Mouse (Mus musculus) midbrain, embryonic 12.5 days (tissue): ENCODE data around the gene Tank. TPM values are rescaled to one million over a fixed set of nuclear protein-coding genes. Genes with fewer than 3 reads are reported as not detected.

ENCODE experiments used
- ATAC-seq: fragments of 200-750 bp; cut with Nextera tagmentation; 2 replicates; pipeline ENCODE4 v1.8.0; 2017; ENCODE audit warnings: low read depth, moderate TSS enrichment, moderate library complexity; ENCODE audit not compliant: low FRiP score
- H3K27ac ChIP-seq: fragments of 300-500 bp; sonication (generic); replicated peaks from 2 replicates; pipeline ENCODE4 v1.5.1; 2016; ENCODE audit warnings: mild to moderate bottlenecking
- H3K27me3 ChIP-seq: fragments of 300-500 bp; sonication (generic); 2 replicates; pipeline ENCODE4 v1.6.1; 2016; ENCODE audit warnings: mild to moderate bottlenecking
- H3K36me3 ChIP-seq: fragments of 300-500 bp; sonication (generic); 2 replicates; pipeline ENCODE4 v1.6.1; 2016
- H3K4me1 ChIP-seq: fragments of 300-500 bp; sonication (generic); 2 replicates; pipeline ENCODE4 v1.6.1; 2016
- H3K4me2 ChIP-seq: fragments of 300-500 bp; sonication (generic); replicated peaks from 2 replicates; pipeline ENCODE4 v1.6.1; 2016; ENCODE audit warnings: mild to moderate bottlenecking, moderate library complexity
- H3K4me3 ChIP-seq: fragments of 300-500 bp; sonication (generic); 2 replicates; pipeline ENCODE4 v1.5.1; 2016; ENCODE audit warnings: mild to moderate bottlenecking
- H3K9ac ChIP-seq: fragments of 300-500 bp; sonication (generic); replicated peaks from 2 replicates; pipeline ENCODE4 v1.6.1; 2016; ENCODE audit warnings: mild to moderate bottlenecking, moderate library complexity
- H3K9me3 ChIP-seq: fragments of 300-500 bp; sonication (generic); 2 replicates; pipeline ENCODE4 v1.6.1; 2016; ENCODE audit warnings: mild to moderate bottlenecking
- WGBS: fragments of 180-500 bp; shearing (Covaris S2); methylation state at CpG from one replicate; pipeline ENCODE4 v1.1.7; 2016; 5-methylcytosine and 5-hydroxymethylcytosine counted together
- polyA plus RNA-seq: library from polyadenylated mRNA; unstranded; fragments of >200 nt; fragmentation: Nextera tagmentation; extraction: Ambion mirVana; gene quantifications from 2 replicates; pipeline ENCODE4 v1.2.1, GENCODE M21; 2016

The Tank gene
- polyA plus RNA-seq, 1 experiment from 2014 or later = 31.1 TPM

DNA sequence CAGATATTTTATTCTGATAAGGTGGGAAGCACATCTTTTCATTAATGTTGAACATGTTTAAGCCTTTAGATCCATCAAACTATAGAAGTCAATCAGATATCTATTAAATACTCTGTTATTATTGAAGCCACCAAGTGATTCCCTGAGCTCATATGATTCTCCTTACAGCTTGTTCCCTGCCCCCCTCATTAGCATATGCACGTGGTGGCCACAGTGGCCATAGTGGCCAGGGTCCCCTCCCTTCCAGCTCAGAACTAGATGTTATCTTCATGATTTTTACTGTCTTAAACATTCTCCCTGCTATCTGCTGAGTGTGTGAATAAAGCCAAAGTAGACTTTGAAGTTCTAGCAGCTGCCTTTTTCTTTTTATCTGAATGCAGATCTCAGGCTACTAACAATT, 17.3 kb upstream of the Tank start:
- Histone ChIP-seq H3K27ac (no peak overlapping the region), H3K9me3 (no peaks in the 10 kb centered on the region), H3K4me2 (no peak overlapping the region), H3K36me3 (no peaks in the 10 kb centered on the region), H3K27me3 (no peaks in the 10 kb centered on the region), H3K4me3 (no peak overlapping the region), H3K4me1 (peaks cover 9% of the 10 kb centered on the region), H3K9ac (no peak overlapping the region)
- peak; percentile 80 for ATAC-seq
- 9% methylated on average over 1 of the region's 1 CpGs for WGBS

GRCm38 (mm10) chr2:61563202-61563601, 15.2 kb upstream of the Tank start:
- Histone ChIP-seq H3K9ac (no peak overlapping the region), H3K27ac (no peak overlapping the region), H3K4me2 (no peak overlapping the region), H3K9me3 (no peaks in the 10 kb centered on the region), H3K4me1 (peaks cover 9% of the 10 kb centered on the region), H3K36me3 (no peaks in the 10 kb centered on the region), H3K27me3 (no peaks in the 10 kb centered on the region), H3K4me3 (no peak overlapping the region)
- 90% methylated on average over 6 of the region's 6 CpGs for WGBS
- no peak for ATAC-seq

DNA sequence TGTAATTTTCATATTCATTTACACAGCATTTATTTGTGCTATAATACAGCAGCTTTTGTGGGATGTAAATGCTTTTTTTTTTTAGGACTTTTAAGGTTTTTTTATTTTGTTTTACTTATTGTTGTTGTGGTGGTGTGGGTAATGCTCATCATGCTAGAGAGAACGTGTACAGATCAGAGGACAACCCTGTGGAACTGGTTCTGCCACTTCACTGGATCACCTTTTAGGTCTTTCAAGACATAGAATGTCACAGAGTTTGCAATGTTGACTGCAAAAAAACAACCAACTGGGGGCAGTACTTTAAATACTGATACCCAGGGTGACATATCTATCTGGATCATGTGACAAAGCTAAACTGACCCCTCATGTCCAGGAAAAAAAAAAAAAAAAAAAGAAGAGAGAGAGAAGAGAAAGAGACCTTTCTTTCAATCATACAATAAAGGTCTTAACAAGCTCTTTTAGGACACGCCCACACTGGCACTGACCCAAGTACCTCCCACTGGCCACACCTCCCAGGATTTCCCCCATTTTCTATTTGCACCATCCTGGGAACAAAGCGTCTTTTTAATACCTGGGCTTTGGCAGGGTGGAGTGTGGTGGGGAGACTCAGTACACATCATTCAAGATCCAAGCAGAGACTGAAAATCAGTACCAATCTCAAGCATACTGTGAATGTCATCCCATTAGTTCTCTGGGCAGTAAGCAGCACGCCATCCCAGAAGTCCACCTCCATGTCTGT, 11.2 kb upstream of the Tank start:
- H3K27ac ChIP-seq = no peak overlapping the region
- no peak overlapping the region for H3K9ac ChIP-seq
- no peak overlapping the region for H3K4me3 ChIP-seq
- H3K4me2 ChIP-seq = no peak overlapping the region
- no peaks in the 10 kb centered on the region for H3K27me3 ChIP-seq
- H3K4me1 ChIP-seq = no peaks in the 10 kb centered on the region
- 79% methylated on average over 4 of the region's 4 CpGs for WGBS
- ATAC-seq = no peak
- H3K9me3 ChIP-seq = no peaks in the 10 kb centered on the region
- no peaks in the 10 kb centered on the region for H3K36me3 ChIP-seq

DNA sequence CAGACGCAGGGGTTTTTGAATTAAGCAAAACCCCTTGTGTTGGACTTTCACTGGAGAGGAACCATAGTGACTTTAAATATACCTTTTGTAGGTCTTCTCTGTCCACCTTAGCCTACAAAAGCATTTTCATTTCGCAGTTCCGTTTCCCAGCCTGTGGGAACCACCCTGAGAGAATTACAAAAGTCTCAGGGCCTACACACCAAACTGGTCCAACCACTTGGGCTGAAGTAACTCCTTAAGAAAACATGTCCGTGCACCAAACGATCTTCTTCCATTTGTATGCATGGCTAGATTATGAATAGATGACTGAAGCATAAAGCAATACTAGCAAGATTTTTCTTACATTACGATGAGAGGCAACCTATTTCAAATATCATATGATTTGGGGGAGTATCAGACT, 9.2 kb upstream of the Tank start:
- Histone ChIP-seq H3K9ac (no peak overlapping the region), H3K4me2 (no peak overlapping the region), H3K36me3 (no peaks in the 10 kb centered on the region), H3K4me3 (no peak overlapping the region), H3K27me3 (no peaks in the 10 kb centered on the region), H3K4me1 (no peaks in the 10 kb centered on the region), H3K9me3 (no peaks in the 10 kb centered on the region), H3K27ac (no peak overlapping the region)
- ATAC-seq = no peak
- 91% methylated on average over 6 of the region's 6 CpGs for WGBS

- Histone ChIP-seq H3K9me3 (no peaks in the 10 kb centered on the region), H3K27ac (no peak overlapping the region), H3K27me3 (no peaks in the 10 kb centered on the region), H3K4me1 (no peaks in the 10 kb centered on the region), H3K36me3 (no peaks in the 10 kb centered on the region), H3K4me3 (no peak overlapping the region), H3K4me2 (no peak overlapping the region), H3K9ac (no peak overlapping the region)
- 82% methylated on average over 4 of the region's 4 CpGs for WGBS
- no peak for ATAC-seq
Measured at GRCm38 (mm10) chr2:61571343-61571955, 6.9 kb upstream of the Tank start.

DNA sequence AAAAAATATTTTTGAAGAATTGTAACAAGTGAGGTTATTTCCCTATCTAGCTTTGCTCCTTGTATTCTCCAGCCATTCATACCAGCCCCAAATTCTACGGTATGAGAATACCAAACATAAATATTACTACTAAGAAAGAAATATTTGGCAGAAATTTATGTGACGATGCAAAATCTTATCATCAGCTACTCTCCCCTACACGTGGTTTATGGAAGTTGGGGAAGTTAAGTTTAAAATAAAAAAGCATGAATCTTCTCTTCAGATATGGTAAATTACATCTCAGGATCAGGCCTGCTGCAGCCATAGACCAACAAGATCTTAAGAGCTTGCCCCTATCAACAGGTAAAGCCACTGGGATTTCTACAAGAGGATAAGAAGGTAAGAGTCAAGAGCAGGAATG, 1.9 kb upstream of the Tank start:
- no peak overlapping the region for H3K9ac ChIP-seq
- H3K4me1 ChIP-seq = no peaks in the 10 kb centered on the region
- H3K4me2 ChIP-seq = no peak overlapping the region
- H3K4me3 ChIP-seq = no peak overlapping the region
- WGBS = 92% methylated on average over 3 of the region's 3 CpGs
- H3K9me3 ChIP-seq = no peaks in the 10 kb centered on the region
- no peak overlapping the region for H3K27ac ChIP-seq
- no peaks in the 10 kb centered on the region for H3K27me3 ChIP-seq
- H3K36me3 ChIP-seq = no peaks in the 10 kb centered on the region
- no peak for ATAC-seq

GRCm38 (mm10) chr2:61576928-61577695, 1.3 kb upstream of the Tank start:
- 90% methylated on average over 17 of the region's 17 CpGs for WGBS

DNA sequence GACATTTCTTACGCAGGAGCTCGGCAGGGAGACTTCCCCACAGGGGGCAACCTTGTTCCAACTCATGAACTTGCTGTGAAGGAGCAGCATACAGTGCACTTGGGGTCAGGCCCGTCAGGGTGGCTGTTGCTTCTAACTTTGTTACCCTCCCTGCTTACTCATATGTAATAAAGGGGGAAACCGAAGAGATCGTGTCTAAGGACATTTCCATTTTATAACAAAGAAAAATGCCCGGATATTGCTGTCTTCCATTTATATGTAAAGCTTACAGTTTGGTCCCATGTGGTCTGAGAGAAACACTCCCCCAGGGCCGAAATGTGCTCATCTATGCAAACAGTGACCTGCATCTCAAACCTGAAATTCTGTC, 706 bp upstream of the Tank start:
- H3K27ac ChIP-seq = no peak overlapping the region
- H3K4me3 ChIP-seq = no peak overlapping the region
- WGBS = 67% methylated on average over 7 of the region's 7 CpGs
- H3K27me3 ChIP-seq = no peaks in the 10 kb centered on the region
- H3K4me2 ChIP-seq = no peak overlapping the region
- no peak overlapping the region for H3K9ac ChIP-seq
- H3K36me3 ChIP-seq = no peaks in the 10 kb centered on the region
- no peaks in the 10 kb centered on the region for H3K9me3 ChIP-seq
- ATAC-seq = no peak
- no peaks in the 10 kb centered on the region for H3K4me1 ChIP-seq

More at GRCm38 (mm10) chr2:61576928-61577695, 1.3 kb upstream of the Tank start:
- Histone ChIP-seq H3K4me1 (no peaks in the 10 kb centered on the region), H3K27ac (no peak overlapping the region), H3K4me2 (no peak overlapping the region), H3K36me3 (no peaks in the 10 kb centered on the region), H3K4me3 (no peak overlapping the region), H3K9ac (no peak overlapping the region), H3K9me3 (no peaks in the 10 kb centered on the region), H3K27me3 (no peaks in the 10 kb centered on the region)
- ATAC-seq = no peak

DNA sequence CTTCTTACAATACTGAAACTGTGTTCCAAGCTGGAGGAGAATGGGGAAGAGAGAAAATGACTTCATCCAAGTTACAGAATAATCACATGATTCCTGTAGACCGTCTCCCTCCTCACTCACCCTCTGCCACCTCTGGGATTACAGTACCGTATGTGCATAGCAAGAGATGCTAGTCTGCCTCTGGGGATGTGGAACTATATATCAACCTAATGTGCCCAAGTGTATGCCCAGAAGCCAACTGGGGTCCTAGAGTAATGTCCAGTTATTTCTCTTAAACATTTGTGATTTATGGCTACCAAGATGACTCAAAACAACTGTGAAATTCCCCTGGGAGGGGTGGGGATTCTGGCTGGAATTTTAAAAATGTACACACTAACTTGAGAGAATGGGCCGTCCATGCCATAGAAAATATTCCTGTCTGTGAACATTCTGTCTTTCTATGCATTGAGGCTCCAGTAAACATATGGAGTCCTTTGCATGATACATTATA, 1.2 kb downstream of the Tank start:
- whole genome bisulfite sequencing = 86% methylated on average over 3 of the region's 3 CpGs
- H3K36me3 ChIP-seq = no peaks in the 10 kb centered on the region
- ATAC-seq = no peak
- H3K27ac ChIP-seq = no peak overlapping the region
- H3K9ac ChIP-seq = no peak overlapping the region
- no peaks in the 10 kb centered on the region for H3K27me3 ChIP-seq
- no peaks in the 10 kb centered on the region for H3K4me1 ChIP-seq
- no peak overlapping the region for H3K4me3 ChIP-seq
- no peak overlapping the region for H3K4me2 ChIP-seq
- no peaks in the 10 kb centered on the region for H3K9me3 ChIP-seq

DNA sequence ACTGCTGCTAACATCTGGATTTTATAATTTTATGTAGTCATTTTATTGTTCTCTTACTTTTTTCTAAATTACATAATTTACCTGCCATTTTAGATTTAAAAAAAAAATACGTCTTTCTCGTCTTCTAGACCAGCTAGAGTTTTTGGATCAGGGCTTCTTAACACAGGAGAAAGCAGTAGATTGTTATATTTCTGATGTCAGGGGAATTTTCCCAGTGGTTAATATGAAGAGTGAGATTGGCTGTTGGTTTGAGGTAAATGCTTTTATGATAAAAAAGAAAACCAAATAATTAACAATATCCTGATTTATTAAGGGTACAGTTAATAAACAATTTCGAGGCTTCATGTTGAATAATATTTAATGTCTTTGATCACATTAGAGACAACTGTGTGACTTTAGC, 1.7 kb downstream of the Tank start:
- H3K27ac ChIP-seq = no peak overlapping the region
- no peaks in the 10 kb centered on the region for H3K36me3 ChIP-seq
- H3K9me3 ChIP-seq = no peaks in the 10 kb centered on the region
- no peaks in the 10 kb centered on the region for H3K27me3 ChIP-seq
- WGBS = 84% methylated on average over 3 of the region's 3 CpGs
- no peak for ATAC-seq
- H3K4me3 ChIP-seq = no peak overlapping the region
- no peak overlapping the region for H3K4me2 ChIP-seq
- no peaks in the 10 kb centered on the region for H3K4me1 ChIP-seq
- H3K9ac ChIP-seq = no peak overlapping the region

DNA sequence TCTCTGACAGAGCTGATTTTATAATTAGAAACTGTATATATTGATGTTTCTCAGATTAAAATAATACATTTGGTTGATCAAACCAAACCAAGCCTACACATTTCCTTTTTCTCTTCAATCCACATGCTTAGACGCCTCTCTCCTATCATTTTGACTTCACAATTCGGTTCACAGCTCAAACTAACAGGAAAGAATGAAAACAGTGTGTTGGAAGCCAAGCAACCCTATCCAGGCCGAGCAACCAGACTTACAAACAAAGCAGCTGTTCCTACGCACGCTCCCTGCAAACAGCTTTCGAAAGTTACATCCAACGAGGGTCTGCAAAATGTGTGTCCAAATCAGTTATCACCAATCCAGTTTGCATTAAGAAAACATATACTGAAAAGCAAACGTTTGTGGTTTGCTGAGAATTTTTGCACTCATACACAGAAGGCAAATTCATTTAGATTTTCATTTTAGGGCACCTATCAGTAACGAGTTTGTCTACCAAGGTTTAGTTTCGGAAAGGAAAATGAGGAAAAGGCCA, 2.2 kb downstream of the Tank start:
- Histone ChIP-seq H3K4me2 (no peak overlapping the region), H3K4me1 (no peaks in the 10 kb centered on the region), H3K27me3 (no peaks in the 10 kb centered on the region), H3K9ac (no peak overlapping the region), H3K27ac (no peak overlapping the region), H3K9me3 (no peaks in the 10 kb centered on the region), H3K4me3 (no peak overlapping the region), H3K36me3 (no peaks in the 10 kb centered on the region)
- 76% methylated on average over 10 of the region's 10 CpGs for WGBS
- ATAC-seq = no peak
